Mouse (Mus musculus): ENCODE measurements at regions not wholly inside any gene's neighbourhood (a gene's known extent, or its start where the extent isn't known, plus 50 kb on each side); places are given as distances from the start of the nearest gene placed in this dataset.

GRCm38 (mm10) chr8:98861175-98861574, 555.1 kb downstream of the Cdh8 start:
- TF ChIP-seq CTCF (IDR thresholded peaks at IDR 0.05; ENCODE audit: low read depth, low read length) (no peak), POLR2A (IDR thresholded peaks at IDR 0.05; ENCODE audit: extremely low read depth, insufficient read depth, low read length) (no peak)
